Mouse (Mus musculus) forebrain, embryonic 14.5 days (tissue): ENCODE data around the gene Gm1330. TPM values are rescaled to one million over a fixed set of nuclear protein-coding genes. Genes with fewer than 3 reads are reported as not detected.
"Not testable (repeated sequence)": the region's sequence is repeated elsewhere in the genome, so short reads cannot be mapped to it uniquely, and the experiment has no call there.

ENCODE experiments used
- ATAC-seq: fragments of 200-750 bp; cut with Nextera tagmentation; 2 replicates; pipeline ENCODE4 v1.8.0; 2017; ENCODE audit warnings: mild to moderate bottlenecking, moderate library complexity
- DNase-seq: peaks from one replicate; pipeline ENCODE4 v3.0.0-alpha.2; 2015; ENCODE audit warnings: low spot score
- H3K27ac ChIP-seq: fragments of 300-500 bp; sonication (generic); 2 replicates; pipeline ENCODE4 v1.5.1; 2014; ENCODE audit warnings: low read depth, mild to moderate bottlenecking, control low read depth, low read length, moderate library complexity
- H3K27me3 ChIP-seq: fragments of 300-500 bp; sonication (generic); replicated peaks from 2 replicates; pipeline ENCODE4 v1.6.1; 2014; ENCODE audit warnings: low read length, control low read depth, mixed read lengths; ENCODE audit not compliant: control insufficient read depth, insufficient read depth
- H3K36me3 ChIP-seq: fragments of 300-500 bp; sonication (generic); 2 replicates; pipeline ENCODE4 v1.6.1; 2014; ENCODE audit warnings: low read length, control low read depth; ENCODE audit not compliant: control insufficient read depth, insufficient read depth
- H3K4me1 ChIP-seq: fragments of 300-500 bp; sonication (generic); 2 replicates; pipeline ENCODE4 v1.6.1; 2014; ENCODE audit warnings: antibody characterized with exemption, low read length, control low read depth; ENCODE audit not compliant: control insufficient read depth, insufficient read depth
- H3K4me2 ChIP-seq: fragments of 300-500 bp; sonication (generic); 2 replicates; pipeline ENCODE4 v1.6.1; 2014; ENCODE audit warnings: mild to moderate bottlenecking, control low read depth, low read length
- H3K4me3 ChIP-seq: fragments of 300-500 bp; sonication (generic); 2 replicates; pipeline ENCODE4 v1.5.1; 2014; ENCODE audit warnings: low read depth, low read length, control low read depth
- H3K9ac ChIP-seq: fragments of 300-500 bp; sonication (generic); 2 replicates; pipeline ENCODE4 v1.6.1; 2014; ENCODE audit warnings: mild to moderate bottlenecking, low read length, control low read depth, moderate library complexity
- H3K9me3 ChIP-seq: fragments of 300-500 bp; sonication (generic); replicated peaks from 2 replicates; pipeline ENCODE4 v1.6.1; 2016; ENCODE audit warnings: low read length, control low read depth, mixed read lengths; ENCODE audit not compliant: control insufficient read depth
- WGBS: fragments of 180-500 bp; shearing (Covaris S2); extraction: QIAGEN DNeasy Blood & Tissue Kit; methylation state at CpG from one replicate; pipeline ENCODE4 v1.1.7; 2014; 5-methylcytosine and 5-hydroxymethylcytosine counted together
- polyA plus RNA-seq: library from polyadenylated mRNA; unstranded; fragments of >200 nt; fragmentation: Nextera tagmentation; extraction: Ambion mirVana; gene quantifications from 2 replicates; pipeline ENCODE4 v1.2.1, GENCODE M21; 2014

Gm1330 gene
- not detected in 2 replicates for polyA plus RNA-seq

DNA sequence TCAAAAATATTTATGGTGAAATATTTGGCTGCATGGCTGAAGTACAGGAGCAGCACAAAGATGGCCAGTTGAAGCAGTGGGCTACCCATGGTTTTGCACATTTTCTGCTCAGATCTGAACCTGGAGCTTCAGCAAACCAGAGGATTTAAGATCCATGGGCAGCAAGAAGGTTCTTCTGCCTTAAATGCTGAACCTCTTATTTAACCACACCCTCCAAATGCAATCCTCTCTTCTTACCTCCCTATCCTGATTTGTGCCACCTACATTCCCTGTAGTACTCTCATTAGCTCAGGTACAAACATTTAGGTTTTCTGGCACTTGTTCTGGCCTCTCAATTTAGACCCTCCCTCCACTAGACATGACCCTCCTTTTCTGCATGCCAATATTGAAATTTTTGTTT, at the start of gene Gm1330:
Gene Gm1330 (minus strand): TSS at position 101 of the 400 bp plus-strand sequence.
- Histone ChIP-seq H3K4me3 (no peak within 1 kb of the TSS), H3K27ac (no peak within 1 kb of the TSS), H3K36me3 (no peaks in the 10 kb centered on the region), H3K9me3 (no peaks in the 10 kb centered on the region), H3K9ac (no peak within 1 kb of the TSS), H3K4me1 (no peaks in the 10 kb centered on the region), H3K27me3 (no peaks in the 10 kb centered on the region), H3K4me2 (no peak within 1 kb of the TSS)
- no peak for DNase-seq
- no peak for ATAC-seq

DNA sequence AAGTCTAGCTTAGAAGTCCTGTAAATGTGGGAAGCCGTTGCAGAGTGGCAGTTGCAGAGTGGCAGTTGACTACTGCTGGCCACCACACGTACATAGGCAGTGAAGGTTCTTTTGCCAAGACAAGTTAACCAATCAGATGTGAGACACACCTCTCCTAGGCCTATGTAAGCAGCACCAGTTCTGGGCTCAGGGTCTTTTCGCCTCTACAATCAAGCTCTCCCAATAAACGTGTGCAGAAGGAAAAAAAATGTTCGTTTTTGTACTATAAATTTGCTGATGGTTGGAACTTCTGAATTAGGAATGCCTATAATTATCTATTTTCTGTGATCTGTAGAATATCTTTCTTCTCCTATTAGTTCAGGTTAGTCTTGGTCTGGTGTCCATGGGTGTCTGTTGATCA, 14.1 kb upstream of the Gm1330 start, which contains the start of gene Gm10750:
Gene Gm10750 (minus strand): TSS at position 101 of the 400 bp plus-strand sequence.
- H3K36me3 ChIP-seq, result not testable (repeated sequence)
- WGBS, result 79% methylated on average over 5 of the region's 5 CpGs

DNA sequence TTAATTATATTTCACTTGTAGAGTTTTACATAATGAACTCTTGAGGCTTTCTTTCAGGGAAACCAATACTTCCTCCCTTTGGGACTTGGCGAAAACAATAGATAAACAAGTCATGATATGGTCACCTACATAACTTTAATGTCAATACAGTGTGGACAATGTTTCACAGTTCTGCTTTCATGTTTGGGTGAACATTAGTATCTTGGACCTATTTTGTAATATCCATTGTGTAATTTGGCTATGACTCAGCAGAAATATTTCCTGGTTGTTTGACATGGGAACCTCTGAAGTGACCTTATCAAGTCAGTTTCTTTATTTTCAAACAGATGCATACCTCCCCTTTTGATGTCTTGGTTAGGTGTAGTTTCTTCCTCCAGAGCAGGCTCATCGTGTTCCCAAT, 1.8 kb upstream of the Gm1330 start:
- WGBS, result 86% methylated on average over 2 of the region's 2 CpGs
- no peak for DNase-seq

More for the DNA sequence above, 14.1 kb upstream of the Gm1330 start, which contains the start of gene Gm10750:
- not testable (repeated sequence) for H3K4me2 ChIP-seq, H3K27me3 ChIP-seq, ATAC-seq, DNase-seq, H3K9me3 ChIP-seq, H3K4me3 ChIP-seq, H3K4me1 ChIP-seq, H3K9ac ChIP-seq, H3K27ac ChIP-seq

DNA sequence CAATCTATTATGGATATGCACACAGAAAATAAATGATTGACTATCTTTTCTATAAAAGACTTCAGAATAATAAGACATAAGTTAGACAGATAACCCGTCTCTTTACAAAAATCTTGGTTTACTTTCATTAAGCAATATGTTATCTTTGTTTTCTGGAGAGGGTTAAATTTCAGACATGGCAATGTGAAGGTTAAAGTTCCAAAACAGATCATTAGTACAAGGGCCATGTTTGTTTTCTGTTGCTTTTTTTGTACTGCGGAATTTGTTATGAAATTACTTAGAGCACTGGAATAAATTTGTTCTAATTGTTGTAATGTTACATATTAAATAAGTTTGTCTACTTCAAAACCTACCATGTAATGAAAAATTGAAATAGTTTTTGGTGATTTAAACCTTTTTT, 7.9 kb downstream of the Gm1330 start:
- 94% methylated on average over 2 of the region's 2 CpGs for WGBS
- DNase-seq (no peak), ATAC-seq (no peak)
- Histone ChIP-seq H3K27ac (no peak overlapping the region), H3K9ac (no peak overlapping the region), H3K9me3 (no peaks in the 10 kb centered on the region), H3K4me2 (no peak overlapping the region), H3K27me3 (no peaks in the 10 kb centered on the region), H3K4me1 (no peaks in the 10 kb centered on the region), H3K4me3 (no peak overlapping the region), H3K36me3 (no peaks in the 10 kb centered on the region)

More for the DNA sequence above, 1.8 kb upstream of the Gm1330 start:
- Histone ChIP-seq H3K9me3 (no peaks in the 10 kb centered on the region), H3K27me3 (no peaks in the 10 kb centered on the region), H3K36me3 (no peaks in the 10 kb centered on the region), H3K27ac (no peak overlapping the region), H3K4me3 (no peak overlapping the region), H3K4me1 (no peaks in the 10 kb centered on the region), H3K4me2 (no peak overlapping the region), H3K9ac (no peak overlapping the region)
- ATAC-seq, result no peak

Other genes starting within 250 kb of the Gm1330 start
- not detected in 2 replicates for gene Cst11, start 231.8 kb downstream of the Gm1330 start, polyA plus RNA-seq
- gene 8030411F24Rik, start 221.2 kb downstream of the Gm1330 start, polyA plus RNA-seq, result not detected in 2 replicates
- not detected in 2 replicates for gene Cst12, start 213.9 kb downstream of the Gm1330 start, polyA plus RNA-seq
- gene Cst8, start 204.5 kb downstream of the Gm1330 start, polyA plus RNA-seq, result not detected in 2 replicates
- not detected in 2 replicates for gene Cst13, start 183.2 kb downstream of the Gm1330 start, polyA plus RNA-seq
- not detected in 2 replicates for gene Cst9, start 168.1 kb downstream of the Gm1330 start, polyA plus RNA-seq
- not detected in 2 replicates for gene 9230104L09Rik, start 138.2 kb downstream of the Gm1330 start, polyA plus RNA-seq
- gene Cst3, start 127.6 kb downstream of the Gm1330 start, polyA plus RNA-seq, result 547 and 623 TPM in 2 replicates
- not detected in 2 replicates for gene Gm10750, start 14.0 kb upstream of the Gm1330 start, polyA plus RNA-seq